Mouse (Mus musculus) erythroblast, embryonic 14.5 days (primary cell): ENCODE data around the gene Tubb2a.

Source experiments
- GATA1 ChIP-seq: IDR thresholded peaks from 2 replicates; pipeline ENCODE4 v1.6.1; 2012; ENCODE audit warnings: low read length, inconsistent platforms, mixed read lengths
- TAL1 ChIP-seq: IDR thresholded peaks from 3 replicates; pipeline ENCODE4 v1.6.1; 2012; ENCODE audit warnings: low read length, inconsistent platforms, mixed read lengths

- TF ChIP-seq TAL1 = no peak
- no peak for TF ChIP-seq GATA1
Observed at GRCm38 (mm10) chr13:34105364-34105763, 27.6 kb upstream of the Tubb2a start.
